Mouse (Mus musculus) frontal cortex, adult (tissue): ENCODE measurements around the gene Art2b.
"Not testable (repeated sequence)": the region's sequence is repeated elsewhere in the genome, so short reads cannot be mapped to it uniquely, and the experiment has no call there.

Experiments used
- ATAC-seq: cut with Nextera tagmentation; 2 replicates; pipeline ENCODE4 v1.9.2; 2017; ENCODE audit warnings: mild to moderate bottlenecking, moderate library complexity, mixed read lengths; ENCODE audit not compliant: low TSS enrichment

Gene Art2b

GRCm38 (mm10) chr7:101585408-101585807 is at the start of gene Art2b:
Gene Art2b (minus strand): TSS chr7:101585600.
- ATAC-seq: no peak

- no peak for ATAC-seq
These were observed 49.1 kb upstream of the Art2b start for GRCm38 (mm10) chr7:101634513-101634912.

DNA sequence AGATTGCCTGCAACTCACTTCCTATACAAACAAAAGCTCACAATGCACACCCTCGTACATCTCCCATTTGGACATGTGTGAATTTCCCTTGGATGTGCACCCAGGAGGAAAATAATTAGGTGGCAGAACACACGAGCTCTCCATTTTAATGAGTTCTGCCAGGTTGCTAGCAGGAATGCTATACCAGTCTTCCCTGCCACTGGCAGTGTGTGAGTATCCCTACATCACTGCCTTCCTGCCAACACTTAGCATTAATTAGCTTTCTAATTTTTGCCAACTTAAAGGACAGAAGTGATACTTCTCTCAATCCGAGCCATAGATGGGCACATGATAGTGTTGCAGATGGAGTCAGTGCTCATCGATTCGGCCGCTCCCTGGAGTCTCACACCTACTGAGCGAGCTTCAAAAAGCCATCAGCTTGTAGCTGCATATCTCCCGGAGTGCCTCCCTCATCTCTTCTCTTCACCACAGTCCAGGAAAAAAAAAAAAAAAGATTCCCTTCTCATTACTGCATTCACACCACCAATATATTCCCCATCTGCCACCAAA is 48.3 kb upstream of the Art2b start:
- ATAC-seq: no peak

DNA sequence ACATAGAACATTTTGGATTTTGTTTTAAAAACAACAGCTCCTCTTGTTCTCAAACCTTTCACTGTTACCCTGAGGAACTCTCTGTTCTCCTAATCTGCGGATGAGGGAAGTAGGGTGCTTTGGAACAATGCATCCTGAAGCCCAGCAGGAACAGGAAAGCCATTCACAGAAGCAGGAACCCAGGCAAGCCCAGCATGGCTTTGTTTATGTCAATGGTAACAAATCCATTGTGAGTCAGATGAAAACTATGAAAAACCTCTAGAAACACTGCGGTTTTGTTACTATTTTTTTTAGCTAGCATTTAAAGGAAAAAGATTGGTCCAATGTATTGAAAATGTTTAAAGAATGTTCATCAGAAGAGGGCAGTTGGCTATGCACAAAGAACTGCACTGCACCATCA is 43.1 kb upstream of the Art2b start:
- no peak for ATAC-seq

DNA sequence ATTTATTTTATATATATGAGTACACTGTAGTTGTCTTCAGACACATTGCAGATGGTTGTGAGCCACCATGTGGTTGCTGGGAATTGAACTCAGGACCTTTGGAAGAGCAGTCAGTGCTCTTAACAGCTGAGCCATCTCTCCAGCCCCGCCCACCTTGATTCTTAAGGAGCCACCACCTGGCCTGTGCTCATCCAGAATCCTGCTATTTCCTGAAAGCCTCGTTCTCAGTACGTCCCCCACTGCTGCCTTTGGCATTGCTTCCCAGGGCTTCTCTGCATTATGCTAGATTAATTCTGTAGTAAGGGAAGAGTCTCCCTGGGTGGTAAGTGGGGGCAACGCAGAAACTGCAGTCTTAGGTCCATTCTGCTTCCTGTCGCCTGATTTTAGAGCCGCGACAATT is 41.8 kb upstream of the Art2b start:
- not testable (repeated sequence) for ATAC-seq

GRCm38 (mm10) chr7:101624283-101624682 is 38.9 kb upstream of the Art2b start:
- no peak for ATAC-seq

- not testable (repeated sequence) for ATAC-seq
These were observed 36.5 kb upstream of the Art2b start for GRCm38 (mm10) chr7:101621861-101622260.

DNA sequence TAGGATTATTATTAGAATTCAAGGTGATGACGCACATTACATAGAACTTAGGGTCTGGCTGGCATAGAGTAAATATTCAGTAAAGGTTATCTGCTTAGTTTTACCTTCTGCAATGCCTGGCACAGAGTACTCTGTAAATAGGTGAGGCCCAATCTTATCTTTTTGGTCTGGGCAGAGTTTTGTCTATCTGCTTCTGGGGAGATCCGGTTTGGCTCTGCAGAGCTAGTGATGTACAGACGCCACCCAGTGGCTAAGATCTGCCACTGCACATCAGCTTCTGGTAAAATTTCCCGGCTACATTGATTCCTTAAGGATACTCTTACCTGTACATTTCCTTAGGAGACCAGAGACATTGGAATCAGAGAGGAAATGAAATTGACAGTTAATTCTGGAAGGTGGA is 35.0 kb upstream of the Art2b start:
- 0 out of 2 replicates have a peak, but pooled peaks have one; percentile 27 for ATAC-seq

DNA sequence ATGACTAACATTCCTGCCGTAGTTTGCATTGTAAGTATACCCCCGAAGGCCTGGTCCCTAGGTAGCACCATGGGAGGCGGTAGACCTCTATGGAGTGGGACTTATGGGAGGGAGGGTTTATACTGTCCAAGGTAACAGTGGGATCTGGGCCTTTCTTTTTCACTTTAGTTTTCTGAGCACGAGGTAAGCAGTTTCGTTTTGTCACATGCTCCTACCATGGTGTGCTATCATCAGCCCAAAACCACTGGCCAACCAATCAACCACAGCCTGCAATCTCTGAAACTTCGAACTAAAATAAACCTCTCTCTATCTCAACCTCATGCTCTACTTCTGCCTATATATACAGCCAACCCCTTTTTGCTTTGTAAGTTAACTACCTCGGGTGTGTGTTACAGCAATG is 32.9 kb upstream of the Art2b start:
- ATAC-seq: no peak

DNA sequence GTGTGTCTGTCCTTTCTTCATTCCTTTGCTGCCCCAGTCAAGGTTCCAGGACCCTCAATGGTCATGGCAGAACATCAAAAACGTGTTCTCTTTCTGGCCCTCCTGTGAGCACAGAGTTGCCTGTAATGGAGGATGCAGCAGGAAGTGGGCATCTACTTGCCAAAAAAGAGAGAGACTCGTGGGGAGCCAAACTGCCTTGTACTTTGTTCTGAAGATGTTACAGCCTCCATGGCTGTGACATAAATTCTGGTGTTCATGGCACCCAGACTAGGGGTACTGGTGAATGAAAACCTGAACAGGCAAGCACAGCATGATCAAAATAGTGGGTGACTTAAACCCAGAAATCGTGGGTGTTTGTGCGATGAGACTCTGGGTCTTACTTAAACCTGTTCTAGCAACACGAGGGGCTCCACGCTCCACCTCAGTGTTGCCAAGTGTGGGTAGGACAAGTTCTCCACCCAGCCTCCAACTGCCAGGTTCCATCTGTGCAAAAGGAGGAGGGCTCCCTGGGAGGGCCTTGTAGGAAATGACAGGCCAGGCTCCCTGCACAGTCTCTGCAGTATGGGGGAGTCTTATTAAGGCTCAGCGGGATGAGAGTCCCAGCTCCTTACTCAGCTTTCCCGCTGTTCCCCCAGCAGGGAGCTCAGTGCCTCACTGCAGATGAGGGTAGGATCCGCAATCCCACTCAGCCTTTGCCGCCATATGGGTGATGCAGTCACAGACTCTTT is 32.2 kb upstream of the Art2b start:
- ATAC-seq: peak; percentile 90

DNA sequence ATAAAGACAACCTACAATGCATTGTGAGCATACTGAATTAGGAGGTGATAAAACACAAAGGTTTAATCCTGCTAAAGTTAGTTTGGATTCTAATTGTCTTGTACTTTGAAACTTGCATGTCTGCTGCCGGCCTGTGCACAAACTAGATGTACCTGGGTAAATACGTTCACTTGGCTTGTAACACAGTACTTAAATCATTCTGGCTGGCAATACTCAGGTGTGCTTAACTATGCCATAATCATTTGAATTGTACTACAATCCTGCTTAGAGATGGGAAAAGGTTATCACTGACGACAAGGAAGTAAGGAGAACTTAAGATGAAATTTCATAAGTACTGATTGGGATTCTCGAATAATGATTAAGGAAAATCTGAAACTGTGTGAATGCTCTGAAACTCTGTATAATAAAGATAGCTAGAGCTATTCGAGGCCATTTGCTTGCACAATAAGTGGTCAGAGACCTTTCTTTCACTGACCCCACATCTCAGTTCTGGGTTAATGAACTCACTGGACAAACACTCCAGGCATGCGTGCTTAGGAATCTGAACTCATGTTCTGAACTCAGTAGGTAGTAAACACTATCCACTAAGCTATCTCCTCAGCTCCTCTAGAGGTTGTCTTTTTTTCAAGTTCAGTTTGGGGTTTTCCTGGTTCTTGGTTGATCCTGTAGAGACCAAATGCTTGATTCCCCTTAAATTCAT is 30.9 kb upstream of the Art2b start:
- ATAC-seq: no peak

DNA sequence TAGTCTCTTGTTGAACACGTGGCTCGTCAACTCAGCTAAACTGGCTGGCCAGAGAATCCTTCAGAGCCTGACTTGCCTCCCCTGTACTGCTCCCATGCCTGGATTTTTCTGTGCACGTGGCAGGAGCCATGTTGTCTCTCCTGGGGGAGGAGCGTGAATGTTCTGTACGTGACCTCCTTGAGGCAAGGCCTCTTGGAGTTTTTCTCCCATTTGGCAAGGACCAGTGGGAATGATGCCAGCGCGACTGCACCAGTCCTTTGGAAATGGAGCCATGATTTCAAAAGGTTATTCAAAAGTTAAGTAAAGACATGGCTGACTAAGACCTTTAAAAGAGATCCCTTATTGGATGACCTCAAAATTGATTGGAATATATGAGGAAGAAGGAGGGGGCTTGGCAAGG is 30.0 kb upstream of the Art2b start:
- ATAC-seq: no peak

DNA sequence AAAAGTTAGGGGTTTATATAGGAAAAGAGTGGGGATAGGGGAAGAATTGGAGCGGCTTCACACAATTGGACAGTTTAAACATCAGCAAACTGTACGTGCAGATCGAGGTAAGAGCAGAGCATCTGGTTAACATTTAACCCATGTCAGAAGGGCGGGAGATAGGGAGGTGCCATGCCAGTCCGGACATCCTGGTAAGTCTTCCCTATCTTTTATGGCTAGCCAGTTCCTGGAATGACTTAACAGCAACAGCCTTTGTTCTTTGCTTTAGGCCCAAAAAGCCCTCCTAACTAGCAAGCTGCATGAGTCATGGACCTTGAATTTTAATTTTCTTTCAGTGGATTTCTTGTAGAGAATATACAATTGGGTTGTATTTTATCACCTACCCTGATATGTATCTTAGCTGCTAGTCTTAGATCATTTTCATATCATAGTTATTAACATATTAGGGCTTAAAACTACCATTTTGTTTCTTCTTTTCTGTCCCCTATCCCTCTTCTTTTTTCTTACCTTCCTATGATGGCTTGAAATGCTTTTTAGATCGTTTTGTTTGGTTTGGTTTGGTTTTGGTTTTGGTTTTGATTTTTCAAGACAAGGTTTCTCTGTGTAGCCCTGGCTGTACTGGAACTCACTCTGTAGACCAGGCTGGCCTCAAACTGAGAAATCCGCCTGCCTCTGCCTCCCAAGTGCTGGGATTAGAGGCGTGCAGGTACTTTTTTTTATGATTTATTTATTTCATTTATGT is 27.6 kb upstream of the Art2b start:
- ATAC-seq: not testable (repeated sequence)

DNA sequence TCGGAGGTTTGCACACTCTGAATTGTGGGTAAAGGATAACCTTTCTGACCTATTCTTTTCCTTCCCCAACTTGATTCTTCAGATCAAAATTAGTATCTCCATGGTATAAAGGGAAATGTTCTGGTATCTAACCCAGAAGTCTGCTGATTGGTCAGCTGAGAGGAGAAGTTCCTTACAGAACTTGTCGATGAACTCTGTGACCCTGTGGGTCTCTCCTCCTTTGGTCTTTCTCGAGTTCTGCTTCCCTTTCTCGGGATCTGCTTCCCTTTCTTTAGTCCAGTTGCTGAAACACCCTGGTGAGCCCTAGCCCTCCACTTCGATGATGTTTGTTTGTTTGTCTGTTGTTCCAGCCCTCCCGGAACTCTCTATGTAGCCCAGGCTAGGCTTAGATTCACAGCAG is 22.4 kb upstream of the Art2b start:
- ATAC-seq: no peak

GRCm38 (mm10) chr7:101600406-101600805 is 15.0 kb upstream of the Art2b start:
- no peak for ATAC-seq

DNA sequence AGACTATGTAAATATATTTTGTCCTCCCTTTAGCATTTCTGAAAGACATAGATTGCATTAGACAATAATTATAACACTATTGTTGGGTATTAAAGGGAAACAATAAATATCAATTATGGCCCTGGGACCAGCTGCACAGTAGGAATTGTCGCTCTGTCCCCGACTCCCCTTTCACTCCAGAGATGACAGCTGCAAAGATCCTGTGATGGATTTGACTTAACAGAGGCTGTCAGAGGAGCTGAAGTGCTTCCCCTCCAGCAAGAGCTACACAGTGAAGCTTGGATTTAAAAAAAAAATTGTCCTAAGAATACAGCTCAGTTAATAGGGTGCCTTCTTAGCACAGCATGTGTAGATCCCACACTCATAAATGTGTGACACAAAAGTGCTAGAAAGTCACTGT is 13.1 kb upstream of the Art2b start:
- no peak for ATAC-seq

GRCm38 (mm10) chr7:101594969-101595368 is 9.6 kb upstream of the Art2b start:
- no peak for ATAC-seq

- ATAC-seq: not testable (repeated sequence)
These were observed 1.1 kb downstream of the Art2b start for GRCm38 (mm10) chr7:101584271-101584670.

DNA sequence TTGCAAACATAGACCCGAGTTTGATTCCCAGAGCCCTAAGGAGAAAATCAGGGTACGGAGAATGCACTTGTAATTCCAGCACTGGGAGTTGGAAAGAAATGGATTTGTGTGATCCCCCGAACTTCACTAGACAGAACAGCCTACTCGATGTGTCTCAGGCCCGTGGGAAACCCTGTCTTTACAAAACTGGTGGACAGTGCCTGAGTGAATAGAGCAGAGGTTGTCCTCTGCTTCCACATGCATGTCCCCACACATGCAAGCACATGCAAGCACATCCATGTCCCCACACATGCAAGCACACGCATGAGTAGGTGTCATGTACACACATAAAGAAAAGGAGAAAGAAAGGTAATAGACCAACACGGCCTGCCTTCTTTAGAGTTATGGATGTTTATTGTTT is 3.4 kb downstream of the Art2b start:
- no peak for ATAC-seq

DNA sequence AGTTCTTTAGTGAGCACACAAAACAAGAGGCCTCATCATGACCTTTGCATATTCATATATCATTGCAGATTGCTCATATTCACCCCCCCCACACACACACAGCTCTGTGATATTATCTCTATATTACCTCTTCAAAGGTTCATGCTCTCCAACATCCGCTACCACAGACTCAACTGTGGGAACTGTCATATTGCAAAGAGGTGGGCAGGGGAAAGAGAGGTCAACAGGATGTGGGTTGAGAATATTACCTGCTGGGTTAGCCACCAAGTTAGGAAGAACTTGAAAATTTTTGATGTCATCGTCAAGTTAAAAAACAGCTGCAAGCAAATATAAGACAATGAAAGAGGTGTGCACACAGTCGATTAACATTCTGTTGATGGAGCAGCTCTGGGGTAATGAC is 4.5 kb downstream of the Art2b start:
- ATAC-seq: not testable (repeated sequence)

GRCm38 (mm10) chr7:101574413-101574812 is 11.0 kb downstream of the Art2b start:
- no peak for ATAC-seq

- ATAC-seq: not testable (repeated sequence)
These were observed 11.8 kb downstream of the Art2b start for GRCm38 (mm10) chr7:101573636-101574035.
